Mouse (Mus musculus) embryonic fibroblast, embryonic 13.5 days (primary cell): ENCODE results near the gene Rhoq.

Experiments
- CTCF ChIP-seq: IDR thresholded peaks from 2 replicates; pipeline ENCODE4 v1.5.1; 2011; ENCODE audit warnings: mild to moderate bottlenecking, control low read depth, low read length, moderate library complexity, borderline replicate concordance; ENCODE audit not compliant: insufficient read depth
- POLR2A ChIP-seq: IDR thresholded peaks from 2 replicates; pipeline ENCODE4 v1.6.1; 2011; ENCODE audit warnings: low read depth, mild to moderate bottlenecking, control low read depth, low read length, moderate library complexity

GRCm38 (mm10) chr17:87044364-87044763 is 81.5 kb downstream of the Rhoq start:
- peak; percentile 100 for TF ChIP-seq CTCF
- TF ChIP-seq POLR2A: no peak
